Mouse (Mus musculus) embryonic facial prominence, embryonic 11.5 days (tissue): ENCODE measurements around the gene Fgfr4. TPM values are rescaled to one million over a fixed set of nuclear protein-coding genes. Genes with fewer than 3 reads are reported as not detected.

Source experiments
- ATAC-seq: fragments of 200-750 bp; cut with Nextera tagmentation; replicated peaks from 2 replicates; pipeline ENCODE4 v1.8.0; 2017; ENCODE audit warnings: low read depth; ENCODE audit not compliant: insufficient number of reproducible peaks, low FRiP score, low TSS enrichment
- DNase-seq: peaks from one replicate; pipeline ENCODE4 v3.0.0-alpha.2; 2015; ENCODE audit warnings: low spot score
- H3K27ac ChIP-seq: fragments of 300-500 bp; sonication (generic); replicated peaks from 2 replicates; pipeline ENCODE4 v1.5.1; 2014; ENCODE audit warnings: mild to moderate bottlenecking, low read depth, low read length, control low read depth
- H3K27me3 ChIP-seq: fragments of 300-500 bp; sonication (generic); 2 replicates; pipeline ENCODE4 v1.6.1; 2014; ENCODE audit warnings: mild to moderate bottlenecking, low read length, moderate library complexity, mixed read lengths; ENCODE audit not compliant: control insufficient read depth, insufficient read depth
- H3K36me3 ChIP-seq: fragments of 300-500 bp; sonication (generic); replicated peaks from 2 replicates; pipeline ENCODE4 v1.6.1; 2014; ENCODE audit warnings: low read depth, mild to moderate bottlenecking, low read length, moderate library complexity, mixed read lengths; ENCODE audit not compliant: control insufficient read depth, insufficient read depth
- H3K4me1 ChIP-seq: fragments of 300-500 bp; sonication (generic); 2 replicates; pipeline ENCODE4 v1.6.1; 2014; ENCODE audit warnings: low read length, mixed read lengths; ENCODE audit not compliant: control insufficient read depth, insufficient read depth
- H3K4me2 ChIP-seq: fragments of 300-500 bp; sonication (generic); 2 replicates; pipeline ENCODE4 v1.6.1; 2014; ENCODE audit warnings: low read depth, mild to moderate bottlenecking, control low read depth, low read length, moderate library complexity
- H3K4me3 ChIP-seq: fragments of 300-500 bp; sonication (generic); 2 replicates; pipeline ENCODE4 v1.5.1; 2014; ENCODE audit warnings: low read depth, low read length, control low read depth
- H3K9ac ChIP-seq: fragments of 300-500 bp; sonication (generic); replicated peaks from 2 replicates; pipeline ENCODE4 v1.6.1; 2014; ENCODE audit warnings: mild to moderate bottlenecking, control low read depth, low read length
- H3K9me3 ChIP-seq: fragments of 300-500 bp; sonication (generic); replicated peaks from 2 replicates; pipeline ENCODE4 v1.6.1; 2016; ENCODE audit warnings: mild to moderate bottlenecking, low read length, inconsistent platforms, mixed read lengths; ENCODE audit not compliant: control insufficient read depth
- WGBS: fragments of 180-500 bp; shearing (Covaris S2); extraction: QIAGEN DNeasy Blood & Tissue Kit; methylation state at CpG from one replicate; pipeline ENCODE4 v1.1.7; 2014; 5-methylcytosine and 5-hydroxymethylcytosine counted together
- polyA plus RNA-seq: library from polyadenylated mRNA; unstranded; fragments of >200 nt; fragmentation: Nextera tagmentation; extraction: Ambion mirVana; gene quantifications from 2 replicates; pipeline ENCODE4 v1.2.1, GENCODE M21; 2014

Gene Fgfr4
- polyA plus RNA-seq, 1 experiment from 2014 or later = 1.6 TPM

- no peak overlapping the region for H3K4me3 ChIP-seq
- H3K27me3 ChIP-seq = no peaks in the 10 kb centered on the region; the same call in 1 of the 2 replicates
- H3K36me3 ChIP-seq = no peaks in the 10 kb centered on the region
- H3K4me2 ChIP-seq = no peak overlapping the region; the same call in 1 of the 2 replicates
- ATAC-seq (no peak), DNase-seq (peak; percentile 10)
- H3K4me1 ChIP-seq = peaks cover 11% of the 10 kb centered on the region
- 60% methylated on average over 13 of the region's 13 CpGs for WGBS
- no peak overlapping the region for H3K27ac ChIP-seq
- no peak overlapping the region; the same call in 1 of the 2 replicates for H3K9ac ChIP-seq
- no peaks in the 10 kb centered on the region for H3K9me3 ChIP-seq
Observed at GRCm38 (mm10) chr13:55208837-55209648, 56.6 kb downstream of the Fgfr4 start.

- peak within 1 kb of the TSS; percentile 92 for H3K4me2 ChIP-seq
- no peaks in the 10 kb centered on the region for H3K36me3 ChIP-seq
- H3K27ac ChIP-seq = peak within 1 kb of the TSS; percentile 98
- H3K4me3 ChIP-seq = peak within 1 kb of the TSS; percentile 80
- H3K27me3 ChIP-seq = no peaks in the 10 kb centered on the region; the same call in 1 of the 2 replicates
- H3K4me1 ChIP-seq = peaks cover 13% of the 10 kb centered on the region
- H3K9ac ChIP-seq = peak within 1 kb of the TSS; percentile 97
- ATAC-seq (peak; percentile 19; the same call in 1 of the 2 replicates), DNase-seq (peak; percentile 17)
- no peaks in the 10 kb centered on the region for H3K9me3 ChIP-seq
- 15% methylated on average over 31 of the region's 31 CpGs for WGBS
Observed at GRCm38 (mm10) chr13:55209649-55210192, 57.3 kb downstream of the Fgfr4 start, which contains the start of gene Nsd1. TSS of gene Nsd1 (plus strand) at chr13:55209782.

- Histone ChIP-seq H3K9ac (peak overlapping the region; percentile 97), H3K4me2 (peak overlapping the region; percentile 92), H3K4me3 (peak overlapping the region; percentile 80), H3K36me3 (no peaks in the 10 kb centered on the region), H3K27ac (peak overlapping the region; percentile 98), H3K9me3 (no peaks in the 10 kb centered on the region), H3K27me3 (no peaks in the 10 kb centered on the region; the same call in 1 of the 2 replicates), H3K4me1 (peaks cover 13% of the 10 kb centered on the region)
- DNase-seq (peak; percentile 69), ATAC-seq (peak; percentile 61)
- under 1% methylated on average over 65 of the region's 77 CpGs for WGBS
Observed at GRCm38 (mm10) chr13:55210193-55210970, 57.9 kb downstream of the Fgfr4 start.

GRCm38 (mm10) chr13:55210971-55211220, 58.5 kb downstream of the Fgfr4 start:
- Histone ChIP-seq H3K4me2 (peak overlapping the region; percentile 92), H3K4me1 (peaks cover 13% of the 10 kb centered on the region), H3K9me3 (no peaks in the 10 kb centered on the region), H3K9ac (peak overlapping the region; percentile 97), H3K27ac (peak overlapping the region; percentile 98), H3K27me3 (no peaks in the 10 kb centered on the region; the same call in 1 of the 2 replicates), H3K4me3 (peak overlapping the region; percentile 80), H3K36me3 (no peaks in the 10 kb centered on the region)
- 2% methylated on average over 17 of the region's 17 CpGs for WGBS
- ATAC-seq (peak; percentile 60), DNase-seq (no peak)

GRCm38 (mm10) chr13:55211221-55212010, 59.0 kb downstream of the Fgfr4 start:
- Histone ChIP-seq H3K9ac (peak overlapping the region; percentile 97), H3K9me3 (no peaks in the 10 kb centered on the region), H3K4me1 (peaks cover 13% of the 10 kb centered on the region), H3K36me3 (peaks cover 2% of the 10 kb centered on the region; the same call in 1 of the 2 replicates), H3K4me3 (peak overlapping the region; percentile 80), H3K27me3 (no peaks in the 10 kb centered on the region; the same call in 1 of the 2 replicates), H3K4me2 (peak overlapping the region; percentile 92), H3K27ac (peak overlapping the region; percentile 98)
- ATAC-seq (peak; percentile 68), DNase-seq (peak; percentile 93)
- WGBS = 0% methylated on average over 6 of the region's 93 CpGs

- Histone ChIP-seq H3K4me3 (peak overlapping the region; percentile 80), H3K27me3 (no peaks in the 10 kb centered on the region; the same call in 1 of the 2 replicates), H3K36me3 (peaks cover 2% of the 10 kb centered on the region; the same call in 1 of the 2 replicates), H3K9me3 (no peaks in the 10 kb centered on the region), H3K4me1 (peaks cover 13% of the 10 kb centered on the region), H3K4me2 (peak overlapping the region; percentile 92), H3K27ac (peak overlapping the region; percentile 98), H3K9ac (peak overlapping the region; percentile 97)
- peak; percentile 24 for ATAC-seq
- peak; percentile 69 for DNase-seq
- WGBS = 2% methylated on average over 13 of the region's 32 CpGs
Observed at GRCm38 (mm10) chr13:55212011-55212360, 59.5 kb downstream of the Fgfr4 start.

GRCm38 (mm10) chr13:55212361-55213137, 60.1 kb downstream of the Fgfr4 start:
- Histone ChIP-seq H3K27me3 (no peaks in the 10 kb centered on the region; the same call in 1 of the 2 replicates), H3K36me3 (peaks cover 2% of the 10 kb centered on the region; the same call in 1 of the 2 replicates), H3K9ac (peak overlapping the region; percentile 97), H3K4me1 (peaks cover 13% of the 10 kb centered on the region), H3K9me3 (no peaks in the 10 kb centered on the region), H3K4me2 (peak overlapping the region; percentile 92), H3K4me3 (peak overlapping the region; percentile 80), H3K27ac (peak overlapping the region; percentile 98)
- peak; percentile 59 for DNase-seq
- WGBS = under 1% methylated on average over 58 of the region's 58 CpGs
- no peak for ATAC-seq
